Mouse (Mus musculus): ENCODE measurements at regions not wholly inside any gene's neighbourhood (a gene's known extent, or its start where the extent isn't known, plus 50 kb on each side); places are given as distances from the start of the nearest gene placed in this dataset.

DNA sequence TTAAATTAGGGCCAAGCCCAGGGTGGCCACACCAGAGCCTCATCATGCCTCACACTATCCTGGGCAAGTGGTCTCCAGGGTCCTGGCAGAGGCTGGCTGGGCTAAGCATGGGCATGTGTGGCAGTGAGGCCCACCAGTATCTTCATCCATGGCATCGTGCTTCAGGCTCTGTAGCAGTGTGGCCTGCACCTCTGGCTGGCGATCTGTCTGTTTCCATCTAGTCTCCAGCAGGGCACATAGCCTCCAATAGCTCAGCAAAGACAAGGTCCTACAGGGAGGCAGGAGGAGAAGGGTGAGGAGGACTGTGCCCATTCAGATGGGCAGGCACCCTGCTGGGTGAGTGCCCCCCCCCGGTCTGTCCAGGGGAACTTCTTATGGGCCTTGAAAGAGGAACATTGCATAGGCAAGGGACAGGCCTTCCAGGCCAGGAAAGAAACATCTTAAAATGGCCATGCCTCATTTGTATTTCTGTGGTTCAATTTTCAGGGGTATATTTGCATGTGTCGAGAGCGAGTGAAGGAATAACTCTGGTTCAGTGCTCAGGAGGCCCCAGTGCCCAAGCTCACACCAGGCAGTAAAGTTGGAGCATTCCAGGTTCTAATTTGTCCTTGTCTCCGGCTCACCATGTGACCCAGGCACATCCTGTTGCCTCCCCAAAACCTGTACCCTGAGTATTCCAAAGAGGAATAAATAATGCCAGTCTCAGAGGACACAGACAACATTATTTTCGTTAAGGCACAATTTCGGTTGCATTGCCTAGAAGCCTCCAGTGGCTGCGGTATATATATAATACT is 60.4 kb upstream of the Ppara start:
- DNase-seq (ENCODE audit: low spot score): no peak

DNA sequence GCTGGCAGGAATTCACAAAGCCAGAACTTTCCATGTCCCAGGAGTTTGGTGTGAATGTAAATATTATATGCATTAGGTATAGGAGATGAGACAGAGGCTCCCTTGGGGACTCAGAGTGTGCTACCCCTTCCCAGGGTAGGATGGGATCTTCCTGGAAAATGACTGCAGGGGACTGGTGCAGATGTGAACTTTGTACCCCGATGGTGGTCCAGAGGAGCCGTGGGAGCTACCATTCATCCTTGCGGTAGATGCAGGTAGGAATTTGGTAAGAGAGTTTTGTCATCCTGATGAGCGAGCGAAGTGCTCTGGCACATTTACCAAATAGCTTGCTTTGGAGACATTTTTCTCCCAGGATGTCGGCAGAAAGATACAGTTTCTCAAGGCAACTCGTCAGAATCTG is 59.7 kb upstream of the Ppara start:
- no peak for DNase-seq (ENCODE audit: low spot score)

DNA sequence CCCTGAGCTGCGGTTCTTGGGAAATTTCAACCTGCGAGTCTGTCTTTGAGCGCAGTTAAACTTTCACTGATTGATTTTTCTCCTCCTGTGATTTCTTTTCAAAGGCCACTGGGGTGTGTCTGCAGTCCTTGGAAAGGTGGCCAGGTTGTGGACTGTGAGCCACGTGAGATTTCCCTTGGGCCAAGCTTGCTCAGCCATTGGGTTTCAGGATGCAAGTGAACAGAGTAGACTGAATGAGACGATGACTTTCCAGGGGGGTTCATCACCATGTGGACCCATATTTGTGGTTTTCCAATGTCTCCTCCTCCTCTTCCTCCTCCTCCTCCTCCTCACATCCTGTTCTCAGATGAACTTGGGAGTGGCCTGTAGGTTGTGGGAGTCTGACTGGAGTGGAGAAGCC is 59.0 kb upstream of the Ppara start:
- no peak for DNase-seq (ENCODE audit: low spot score)

DNA sequence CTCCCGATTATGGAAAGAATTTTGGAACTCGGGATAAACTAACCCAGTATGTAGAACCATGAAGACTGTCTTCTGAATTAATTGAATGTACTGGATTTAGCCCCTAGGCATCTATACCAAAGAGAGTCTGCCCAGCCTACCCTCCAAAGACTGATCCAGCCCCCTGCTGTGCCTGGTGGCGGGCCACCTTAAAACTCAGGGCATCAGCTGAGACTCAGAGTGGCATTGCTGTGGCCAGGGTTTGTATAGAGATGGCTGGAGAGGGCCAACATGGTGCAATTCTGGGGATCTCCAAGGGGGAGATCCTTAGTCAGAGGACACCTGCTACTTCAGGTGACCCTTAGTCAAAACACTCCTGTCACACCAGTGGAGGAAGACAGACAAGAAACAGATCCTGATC is 58.6 kb upstream of the Ppara start:
- DNase-seq (ENCODE audit: low spot score): no peak

DNA sequence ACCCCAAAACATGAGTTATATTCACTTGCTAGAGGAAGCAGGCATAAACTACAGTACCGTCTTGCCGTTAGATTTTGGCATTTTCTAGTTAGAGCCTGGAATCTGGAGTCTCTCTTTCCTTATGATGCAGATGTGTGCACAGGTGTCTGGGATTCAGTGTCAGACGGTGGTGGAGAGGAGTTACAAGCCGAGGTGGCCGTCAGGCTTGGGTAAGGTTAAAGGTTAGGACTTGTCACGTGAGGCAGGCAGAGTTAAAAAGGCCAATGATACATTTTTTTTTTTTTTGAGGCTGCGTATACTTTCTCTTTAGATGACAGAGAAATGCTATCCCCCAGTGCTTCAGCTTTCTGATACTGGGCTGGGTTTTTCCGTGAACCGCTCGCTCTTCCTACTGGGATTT is 57.9 kb upstream of the Ppara start:
- no peak for DNase-seq (ENCODE audit: low spot score)

DNA sequence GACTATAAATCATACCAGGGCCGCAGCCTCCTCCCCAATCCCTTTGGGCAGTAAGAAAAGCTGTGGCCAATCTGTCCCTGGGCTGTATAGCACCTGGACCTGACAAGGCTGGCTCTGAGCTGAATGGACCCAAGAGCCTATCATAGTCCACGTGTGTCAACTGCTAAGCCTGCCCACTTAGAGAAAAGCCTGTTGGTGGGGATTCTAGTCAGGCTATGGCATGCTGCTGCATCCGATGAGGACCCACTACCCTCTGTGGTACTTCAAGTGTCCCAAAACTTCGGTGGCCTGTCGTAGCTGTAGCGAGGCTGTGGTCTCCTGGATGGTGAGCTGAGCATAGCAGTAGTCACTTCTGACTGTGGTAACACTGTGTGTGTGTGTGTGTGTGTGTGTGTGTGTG is 57.4 kb upstream of the Ppara start:
- DNase-seq (ENCODE audit: low spot score): no peak

DNA sequence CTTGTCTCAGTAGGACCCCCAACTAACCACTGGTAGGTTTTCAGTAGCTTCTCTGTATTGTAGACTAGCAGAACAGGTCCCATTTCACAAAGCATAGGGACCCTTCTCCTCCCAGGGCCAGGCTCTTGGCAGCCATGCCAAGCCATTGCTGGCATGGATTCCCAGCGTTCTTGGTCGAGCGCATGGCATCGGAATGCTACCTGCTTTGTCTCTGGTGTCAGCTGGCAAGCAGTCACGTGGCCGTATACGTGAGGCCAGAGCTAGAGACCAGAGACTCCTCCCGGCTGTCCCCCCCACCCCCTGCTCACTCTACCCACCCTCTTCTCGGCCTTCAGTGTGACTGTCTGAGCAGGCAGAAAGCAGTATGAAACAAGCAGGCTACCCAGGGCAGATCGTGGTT is 56.9 kb upstream of the Ppara start:
- no peak for DNase-seq (ENCODE audit: low spot score)

DNA sequence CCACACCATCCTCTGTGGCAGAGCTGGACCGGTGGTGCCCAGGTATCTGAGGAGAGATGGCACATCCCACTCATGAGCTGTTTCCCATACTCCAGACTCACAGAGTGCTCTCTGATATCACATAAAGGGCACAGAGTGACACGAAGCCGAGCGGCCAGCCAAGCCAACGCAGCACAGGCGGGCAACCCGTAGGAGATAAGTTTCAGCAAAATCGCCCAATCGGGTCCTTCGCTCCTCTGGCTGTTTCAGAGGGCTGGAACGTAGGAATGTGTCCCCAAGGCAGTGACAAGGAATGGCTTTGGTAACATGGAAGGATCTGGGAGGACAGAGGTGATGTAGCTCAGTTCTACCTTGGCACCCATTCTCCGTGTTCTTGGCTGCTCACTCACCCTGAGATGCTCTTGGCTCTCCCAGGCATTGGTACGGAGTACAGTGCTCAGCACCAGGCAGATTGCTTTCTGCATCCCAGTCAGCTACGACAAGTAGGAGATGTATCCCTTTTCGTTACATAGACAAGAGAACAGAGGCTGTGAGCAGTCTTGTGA is 56.4 kb upstream of the Ppara start:
- no peak for DNase-seq (ENCODE audit: low spot score)

DNA sequence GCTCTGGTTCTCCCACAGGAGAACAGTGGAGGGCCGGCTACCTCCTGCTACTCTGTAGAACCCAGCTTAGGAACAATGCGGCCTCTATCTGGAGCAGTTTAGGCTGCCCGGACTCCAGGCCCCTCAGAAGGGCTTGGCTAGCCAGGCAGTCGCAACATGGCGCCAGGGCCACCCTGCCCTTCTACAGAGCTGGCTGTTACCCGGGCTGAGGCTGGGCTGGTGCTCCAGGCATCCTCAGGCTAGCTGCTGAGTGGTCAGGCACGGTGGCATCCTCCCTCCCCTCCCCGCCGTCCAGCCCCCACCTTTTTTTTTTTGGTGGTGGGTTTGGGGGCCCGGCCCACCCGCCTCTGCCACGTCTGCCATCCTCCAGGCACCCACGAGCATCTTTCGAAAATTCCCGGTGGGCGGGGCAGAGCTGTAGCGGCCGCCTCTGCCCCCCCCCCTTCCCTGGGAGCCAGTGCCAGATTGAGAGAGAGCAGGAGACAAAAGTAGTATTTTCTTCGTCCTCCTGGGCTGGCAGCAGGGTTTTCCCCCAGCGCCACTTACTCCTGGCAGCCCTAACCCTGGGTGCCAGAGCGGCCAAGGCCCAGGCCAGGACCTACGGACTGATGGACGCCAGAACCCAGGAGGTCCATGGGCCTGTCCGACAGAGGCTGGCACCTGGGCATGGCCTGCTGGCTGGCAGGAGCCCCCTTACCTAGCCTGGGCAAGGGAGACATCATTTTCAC is 55.6 kb upstream of the Ppara start:
- DNase-seq (ENCODE audit: low spot score): no peak

DNA sequence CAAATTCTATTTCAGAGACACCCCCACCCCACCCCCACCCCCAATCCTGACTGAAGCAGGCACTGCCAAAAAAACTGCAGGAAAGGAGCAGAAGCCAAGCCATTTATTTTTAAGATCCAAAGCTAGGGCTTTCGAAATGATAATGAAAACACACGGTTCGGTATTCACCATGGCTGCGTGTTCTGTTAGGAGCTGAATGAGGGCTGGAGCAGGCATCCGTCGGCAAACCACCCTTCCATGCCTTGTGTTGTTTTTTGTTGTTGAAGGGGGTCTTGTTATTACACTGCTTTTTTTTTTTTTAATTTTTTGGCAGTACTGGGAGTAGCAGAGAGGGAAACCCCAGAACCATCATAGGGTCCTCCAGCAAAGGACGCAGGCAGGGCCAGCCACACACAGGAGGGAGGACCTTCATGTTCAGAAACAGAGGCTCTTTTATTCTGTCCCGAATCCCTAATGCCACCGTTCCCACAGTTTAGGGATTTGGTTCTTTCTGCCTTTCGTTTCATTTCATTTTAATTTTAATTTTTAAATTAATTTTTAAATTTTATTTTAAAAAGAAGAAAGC is 54.8 kb upstream of the Ppara start:
- no peak for DNase-seq (ENCODE audit: low spot score)

DNA sequence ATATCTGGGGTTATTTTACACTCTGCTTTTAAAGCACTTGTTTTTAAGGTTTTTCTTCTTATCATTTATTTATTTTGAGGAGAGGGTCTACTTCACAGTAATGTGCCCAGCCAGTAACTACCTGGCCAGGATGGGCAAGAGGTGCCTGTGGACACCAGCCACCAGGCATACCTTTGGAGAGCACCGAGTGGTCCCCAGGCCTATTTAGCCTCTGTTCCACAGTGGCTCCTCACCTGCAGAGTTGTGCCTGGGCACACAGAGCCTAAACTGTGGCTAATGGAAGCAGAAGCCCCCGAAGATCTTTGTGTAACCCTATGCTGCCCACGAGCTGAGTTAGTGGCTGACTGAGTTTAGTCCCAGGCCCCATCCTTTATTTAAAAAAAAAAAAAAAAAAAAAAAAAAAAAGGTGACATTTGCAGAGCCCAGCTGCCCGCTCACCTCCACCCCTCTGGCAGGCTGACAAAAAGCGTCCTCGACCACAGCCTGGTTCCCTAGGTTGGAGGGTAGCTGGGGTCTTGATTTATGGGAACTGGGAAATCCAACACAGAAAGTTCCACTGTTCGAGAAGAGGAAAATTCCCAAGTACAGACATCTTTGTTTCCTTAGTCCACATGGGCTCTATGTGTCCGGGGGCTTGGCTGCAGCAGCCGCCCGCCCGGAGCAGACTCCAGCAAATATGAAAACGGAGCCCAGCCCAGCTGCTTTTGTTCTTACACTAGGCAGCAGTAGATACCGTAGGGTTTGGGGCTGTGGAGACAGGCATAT is 54.1 kb upstream of the Ppara start:
- no peak for DNase-seq (ENCODE audit: low spot score)

DNA sequence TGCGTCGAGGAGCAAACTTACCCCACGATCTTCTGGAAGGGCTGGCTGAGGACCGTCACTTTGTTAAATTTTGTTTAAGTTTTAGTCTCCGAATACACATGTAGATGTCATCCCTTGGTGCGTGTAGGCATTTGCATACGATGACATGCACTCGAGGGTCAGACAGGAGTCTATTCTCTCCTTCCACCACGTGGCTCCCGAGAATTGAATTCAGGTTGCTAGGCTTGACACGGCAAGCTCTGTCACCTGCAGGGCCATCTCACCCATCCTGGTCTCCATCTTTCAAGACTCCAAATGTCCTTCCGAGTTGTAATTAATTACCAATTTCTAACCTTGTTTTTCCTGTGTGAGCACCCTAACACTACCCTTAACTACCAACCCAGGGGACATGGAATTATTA is 52.7 kb upstream of the Ppara start:
- DNase-seq (ENCODE audit: low spot score): no peak

DNA sequence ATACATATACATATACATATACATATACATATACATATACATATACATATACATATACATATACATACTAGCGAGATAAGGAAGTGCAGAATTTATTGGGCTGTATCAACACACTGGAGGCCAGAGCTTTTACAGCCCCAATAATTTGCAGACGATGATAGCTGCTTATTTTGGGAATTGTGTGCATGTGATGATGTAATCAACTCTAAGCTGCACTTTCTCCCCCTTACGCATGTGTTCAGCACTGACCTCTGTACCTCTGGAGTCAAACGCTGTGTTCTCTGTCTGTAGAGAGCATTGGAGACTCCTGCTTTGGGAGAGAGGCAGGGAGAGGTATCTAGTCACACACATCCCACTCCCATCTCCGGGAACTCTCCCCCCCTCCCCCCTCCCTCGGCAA is 52.0 kb upstream of the Ppara start:
- no peak for DNase-seq (ENCODE audit: low spot score)

DNA sequence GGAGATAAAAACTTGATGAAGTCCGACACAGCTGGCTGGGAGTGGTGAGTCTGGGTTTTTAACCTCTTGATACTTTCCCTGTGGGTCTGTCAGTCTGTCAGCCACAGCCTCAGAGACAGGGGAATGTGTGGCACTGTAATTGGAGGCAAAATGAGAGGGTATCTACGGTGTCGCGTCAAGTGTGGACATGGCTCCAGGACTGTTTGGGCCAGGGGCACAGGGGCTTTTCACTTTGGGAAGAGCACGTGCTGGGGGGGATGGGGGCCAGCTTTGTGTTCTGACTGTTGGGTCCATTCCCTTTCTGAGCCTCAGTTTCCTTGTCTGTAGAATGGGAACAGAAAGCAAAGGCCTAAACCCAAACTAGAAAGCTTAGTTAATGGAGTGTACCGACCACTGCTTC is 51.5 kb upstream of the Ppara start:
- no peak for DNase-seq (ENCODE audit: low spot score)

DNA sequence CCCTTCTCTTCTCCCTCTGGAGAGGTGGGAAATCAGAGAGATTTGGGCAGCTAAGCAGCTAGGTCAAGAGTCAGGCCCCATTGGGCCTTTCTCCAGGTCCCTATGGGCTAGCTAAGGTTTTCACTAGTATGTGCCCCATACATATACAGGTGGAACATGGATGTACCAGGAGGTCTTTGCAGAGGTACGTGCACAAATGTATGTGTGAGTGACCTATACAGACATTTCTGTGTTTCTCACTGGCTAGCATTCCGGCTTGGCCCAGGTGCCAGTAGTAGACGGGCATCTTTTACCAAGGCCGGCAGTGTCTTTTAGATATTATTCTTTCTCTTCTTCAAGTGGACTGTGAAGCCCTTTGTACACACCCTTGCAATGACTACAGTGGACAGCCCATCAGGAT is 51.1 kb upstream of the Ppara start:
- DNase-seq (ENCODE audit: low spot score): no peak

DNA sequence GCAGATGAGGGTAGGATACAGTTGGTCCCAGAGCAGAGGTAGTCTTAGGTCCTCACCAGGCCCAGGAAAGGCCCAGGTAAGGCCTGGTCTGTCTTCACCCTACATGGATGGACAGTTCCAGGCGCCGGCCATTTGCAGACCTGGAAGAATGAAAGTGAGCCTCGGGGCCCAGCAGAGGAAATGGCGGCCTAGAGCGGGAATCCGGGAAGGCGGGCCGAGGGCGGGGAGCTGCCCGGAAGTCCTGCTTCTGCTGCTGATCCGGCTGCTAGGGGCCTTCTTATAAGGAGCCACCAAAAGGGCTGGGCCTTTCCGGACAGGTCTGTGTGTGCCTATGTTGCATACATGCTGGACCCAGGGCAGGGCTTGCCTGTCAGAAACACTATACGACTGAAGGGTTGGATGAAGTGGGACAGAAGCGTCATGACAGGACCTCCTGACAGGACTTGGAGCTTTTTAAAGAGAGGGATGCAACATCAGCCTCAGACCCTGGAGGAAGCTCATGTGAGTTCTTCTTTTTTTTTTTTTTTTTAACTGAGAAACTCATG is 50.5 kb upstream of the Ppara start:
- DNase-seq (ENCODE audit: low spot score): no peak

DNA sequence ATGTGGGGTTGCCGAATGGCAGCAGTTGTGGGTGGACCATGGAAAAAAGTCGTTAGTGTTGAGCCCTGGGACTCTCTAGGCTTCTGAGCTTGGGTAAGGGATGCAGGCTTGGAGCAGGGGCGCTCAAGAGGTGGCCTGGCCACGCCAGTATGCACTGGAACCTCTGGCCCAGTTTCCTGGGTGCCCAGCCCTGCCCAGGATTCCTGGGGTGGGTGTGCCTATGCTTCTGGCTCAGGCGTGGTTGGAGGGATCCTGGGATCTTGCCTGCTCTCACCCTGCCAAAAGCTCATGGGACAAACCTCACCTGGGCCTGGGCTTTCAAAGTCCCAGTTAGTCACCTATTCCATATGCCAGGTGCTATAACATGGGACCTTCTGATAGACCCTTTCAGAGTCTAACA is 49.9 kb upstream of the Ppara start:
- DNase-seq (ENCODE audit: low spot score): no peak
